Mouse (Mus musculus) forebrain, embryonic 12.5 days (tissue): Measurements from ENCODE around the gene Hmgcl. TPM values are rescaled to one million over a fixed set of nuclear protein-coding genes. Genes with fewer than 3 reads are reported as not detected.
A peak's percentile ranks its signal among the peaks of the same experiment; 100 is the strongest.

Experiments
- ATAC-seq: fragments of 200-750 bp; cut with Nextera tagmentation; 2 replicates; pipeline ENCODE4 v1.8.0; 2017; ENCODE audit warnings: moderate TSS enrichment; ENCODE audit not compliant: low FRiP score
- H3K27ac ChIP-seq: fragments of 300-500 bp; sonication (generic); 2 replicates; pipeline ENCODE4 v1.5.1; 2016; ENCODE audit warnings: mild to moderate bottlenecking
- H3K27me3 ChIP-seq: fragments of 300-500 bp; sonication (generic); 2 replicates; pipeline ENCODE4 v1.6.1; 2016; ENCODE audit warnings: mild to moderate bottlenecking
- H3K36me3 ChIP-seq: fragments of 300-500 bp; sonication (generic); replicated peaks from 2 replicates; pipeline ENCODE4 v1.6.1; 2016; ENCODE audit warnings: mild to moderate bottlenecking
- H3K4me1 ChIP-seq: fragments of 300-500 bp; sonication (generic); 2 replicates; pipeline ENCODE4 v1.6.1; 2016
- H3K4me2 ChIP-seq: fragments of 300-500 bp; sonication (generic); 2 replicates; pipeline ENCODE4 v1.6.1; 2016; ENCODE audit warnings: mild to moderate bottlenecking, moderate library complexity
- H3K4me3 ChIP-seq: fragments of 300-500 bp; sonication (generic); replicated peaks from 2 replicates; pipeline ENCODE4 v1.5.1; 2016; ENCODE audit warnings: mild to moderate bottlenecking
- H3K9ac ChIP-seq: fragments of 300-500 bp; sonication (generic); 2 replicates; pipeline ENCODE4 v1.6.1; 2016; ENCODE audit warnings: mild to moderate bottlenecking
- H3K9me3 ChIP-seq: fragments of 300-500 bp; sonication (generic); 2 replicates; pipeline ENCODE4 v1.6.1; 2016
- WGBS: fragments of 180-500 bp; shearing (Covaris S2); methylation state at CpG from one replicate; pipeline ENCODE4 v1.1.7; 2016; 5-methylcytosine and 5-hydroxymethylcytosine counted together
- polyA plus RNA-seq: library from polyadenylated mRNA; unstranded; fragments of >200 nt; fragmentation: Nextera tagmentation; extraction: Ambion mirVana; gene quantifications from 2 replicates; pipeline ENCODE4 v1.2.1, GENCODE M21; 2016

Gene Hmgcl
- polyA plus RNA-seq, 1 experiment from 2014 or later, result 55.8 TPM

DNA sequence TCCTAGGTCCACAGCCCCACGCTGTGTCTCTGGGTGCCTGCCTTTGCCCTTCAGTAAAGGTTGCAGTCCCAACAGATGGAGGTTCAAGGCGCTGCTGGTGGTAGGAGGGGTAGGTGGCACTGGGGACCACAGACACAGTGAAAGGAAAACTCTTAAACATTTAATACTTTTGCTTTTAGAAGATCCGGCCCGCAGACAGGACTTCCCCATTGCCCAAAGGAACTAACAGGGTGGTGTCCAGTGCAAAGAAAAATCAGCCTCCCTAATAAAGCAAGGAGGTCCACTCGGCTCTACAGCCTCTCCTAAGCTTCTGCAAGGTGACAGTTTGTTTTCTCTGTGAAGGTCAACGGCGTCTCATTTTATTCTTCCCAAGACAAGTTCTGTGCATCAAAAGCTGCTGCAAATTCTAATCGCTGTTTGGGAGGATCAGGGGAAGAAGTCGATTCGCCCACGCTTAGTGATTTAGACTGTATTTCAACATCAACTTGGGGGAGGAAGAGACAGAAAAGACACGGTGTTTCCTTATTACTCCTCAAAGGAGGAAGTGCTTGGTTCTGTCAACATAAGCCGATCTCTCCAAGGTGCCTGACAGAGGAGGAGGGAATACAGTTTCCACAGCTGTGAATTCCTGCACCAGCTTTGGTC, 27.5 kb upstream of the Hmgcl start:
- 0 out of 2 replicates have a peak, but pooled peaks cover 9% of the 10 kb centered on the region for H3K36me3 ChIP-seq
- no peak overlapping the region for H3K4me2 ChIP-seq
- H3K27ac ChIP-seq, result no peak overlapping the region
- peaks cover 15% of the 10 kb centered on the region for H3K4me1 ChIP-seq
- no peak overlapping the region for H3K9ac ChIP-seq
- no peaks in the 10 kb centered on the region for H3K9me3 ChIP-seq
- no peaks in the 10 kb centered on the region for H3K27me3 ChIP-seq
- WGBS, result 91% methylated on average over 13 of the region's 13 CpGs
- no peak overlapping the region for H3K4me3 ChIP-seq
- no peak for ATAC-seq

DNA sequence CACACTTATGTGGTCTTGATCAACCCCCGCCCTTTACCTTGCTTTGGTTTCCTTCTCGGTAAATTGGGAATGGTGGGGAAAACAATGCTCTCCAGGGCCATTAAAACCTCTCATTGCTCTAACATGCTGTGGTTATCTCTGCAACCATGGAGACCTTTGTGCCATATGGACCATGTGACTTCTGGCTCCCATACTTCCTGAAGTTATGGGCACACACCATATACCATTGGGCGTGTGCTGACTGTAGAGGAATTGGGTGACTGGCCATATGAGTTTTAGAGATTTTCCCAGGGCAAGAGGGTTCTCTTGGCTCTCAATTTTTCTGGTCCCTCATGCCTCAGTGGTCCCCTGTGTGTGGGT, 27.0 kb upstream of the Hmgcl start:
- Histone ChIP-seq H3K27ac (no peak overlapping the region), H3K9me3 (no peaks in the 10 kb centered on the region), H3K4me3 (no peak overlapping the region), H3K27me3 (no peaks in the 10 kb centered on the region), H3K36me3 (0 out of 2 replicates have a peak, but pooled peaks cover 9% of the 10 kb centered on the region), H3K4me1 (peaks cover 15% of the 10 kb centered on the region), H3K9ac (no peak overlapping the region), H3K4me2 (no peak overlapping the region)
- no peak for ATAC-seq
- WGBS, result 95% methylated on average over 3 of the region's 3 CpGs

DNA sequence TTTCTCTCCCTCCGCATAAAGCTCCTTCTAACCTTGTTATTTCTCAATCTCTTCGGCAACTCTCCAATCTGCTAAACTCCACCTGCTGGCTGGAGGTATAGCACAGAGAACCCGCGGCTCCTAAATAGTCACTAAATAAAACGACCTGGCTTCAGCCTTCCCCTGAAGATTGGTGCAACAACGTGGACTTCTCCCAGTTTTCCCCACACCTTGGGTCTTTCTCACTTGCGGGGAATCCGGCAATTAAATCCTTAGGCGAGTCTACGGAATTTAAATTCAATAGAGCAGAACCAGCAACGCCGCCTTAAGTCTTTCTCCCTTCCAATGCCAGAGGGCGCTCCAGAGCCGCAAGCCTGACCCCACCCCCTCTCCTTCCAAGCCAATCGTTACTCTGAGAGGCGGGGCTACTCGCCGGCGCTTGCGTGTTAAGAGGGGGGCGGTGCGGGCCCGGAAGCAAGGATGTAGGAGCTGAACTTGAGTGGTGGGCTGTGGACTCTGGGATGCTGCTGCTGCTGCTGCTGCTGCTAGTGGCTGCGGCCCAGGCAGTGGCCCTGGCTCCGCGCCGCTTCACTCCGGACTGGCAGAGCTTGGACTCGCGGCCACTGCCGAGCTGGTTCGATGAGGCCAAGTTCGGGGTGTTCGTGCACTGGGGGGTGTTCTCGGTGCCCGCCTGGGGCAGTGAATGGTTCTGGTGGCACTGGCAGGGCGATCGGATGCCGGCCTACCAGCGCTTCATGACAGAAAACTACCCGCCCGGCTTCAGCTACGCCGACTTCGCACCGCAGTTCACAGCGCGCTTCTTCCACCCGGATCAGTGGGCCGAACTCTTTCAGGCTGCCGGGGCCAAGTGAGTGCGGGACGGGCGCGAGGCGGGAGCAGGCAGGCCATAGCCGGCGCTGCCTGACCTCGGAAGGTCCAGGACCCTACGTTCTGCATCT, 25.7 kb upstream of the Hmgcl start, which contains the start of gene Fuca1:
Fuca1 (plus strand) TSS at position 432 of the 938 bp plus-strand sequence.
- H3K36me3 ChIP-seq, result peaks cover 13% of the 10 kb centered on the region

GRCm38 (mm10) chr4:135921257-135922120, 24.8 kb upstream of the Hmgcl start:
- Histone ChIP-seq H3K9me3 (no peaks in the 10 kb centered on the region), H3K9ac (peak overlapping the region; percentile 77), H3K4me3 (peak overlapping the region; percentile 67), H3K4me2 (peak overlapping the region; percentile 78), H3K4me1 (peaks cover 15% of the 10 kb centered on the region), H3K27me3 (no peaks in the 10 kb centered on the region), H3K36me3 (peaks cover 18% of the 10 kb centered on the region), H3K27ac (peak overlapping the region; percentile 76; the same call in 1 of the 2 replicates)
- ATAC-seq, result 0 out of 2 replicates have a peak, but pooled peaks have one; percentile 21
- WGBS, result 11% methylated on average over 26 of the region's 26 CpGs

More for the DNA sequence above, 25.7 kb upstream of the Hmgcl start, which contains the start of gene Fuca1:
- WGBS, result 2% methylated on average over 60 of the region's 60 CpGs
- no peaks in the 10 kb centered on the region for H3K9me3 ChIP-seq
- H3K27me3 ChIP-seq, result no peaks in the 10 kb centered on the region
- peak within 1 kb of the TSS; percentile 67 for H3K4me3 ChIP-seq
- peak within 1 kb of the TSS; percentile 77 for H3K9ac ChIP-seq
- peak within 1 kb of the TSS; percentile 76; the same call in 1 of the 2 replicates for H3K27ac ChIP-seq
- peak within 1 kb of the TSS; percentile 78 for H3K4me2 ChIP-seq
- peak; percentile 97 for ATAC-seq
- peaks cover 15% of the 10 kb centered on the region for H3K4me1 ChIP-seq

- H3K27ac ChIP-seq, result no peak overlapping the region
- no peak for ATAC-seq
- H3K27me3 ChIP-seq, result no peaks in the 10 kb centered on the region
- 86% methylated on average over 1 of the region's 1 CpGs for WGBS
- no peak overlapping the region for H3K4me3 ChIP-seq
- no peak overlapping the region for H3K9ac ChIP-seq
- no peaks in the 10 kb centered on the region for H3K9me3 ChIP-seq
- peak overlapping the region; percentile 78; the same call in 1 of the 2 replicates for H3K4me2 ChIP-seq
- peaks cover 15% of the 10 kb centered on the region for H3K4me1 ChIP-seq
- peaks cover 18% of the 10 kb centered on the region for H3K36me3 ChIP-seq
Measured at GRCm38 (mm10) chr4:135922190-135922589, 24.1 kb upstream of the Hmgcl start.

DNA sequence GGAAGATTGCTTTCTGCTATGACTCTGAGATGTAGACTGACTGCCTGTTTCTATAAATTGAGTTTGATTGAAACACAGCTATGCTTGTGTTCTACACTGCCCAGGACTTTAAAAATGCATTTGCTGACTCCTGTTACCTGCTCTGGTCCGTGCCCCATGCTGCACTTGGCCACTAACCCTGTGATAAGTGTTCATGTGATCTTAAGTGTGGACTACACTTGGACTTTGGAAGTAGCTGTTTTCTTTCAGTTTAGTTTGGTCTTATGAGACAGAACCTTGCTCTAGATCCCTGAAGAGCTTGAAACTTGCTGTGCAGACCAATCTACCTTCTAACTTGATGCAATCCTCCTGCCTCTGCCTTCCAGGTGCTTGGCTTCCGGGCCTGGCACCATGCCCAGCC, 21.8 kb upstream of the Hmgcl start:
- Histone ChIP-seq H3K36me3 (peaks cover 18% of the 10 kb centered on the region), H3K4me1 (peaks cover 15% of the 10 kb centered on the region), H3K4me3 (no peak overlapping the region), H3K4me2 (no peak overlapping the region), H3K9me3 (no peaks in the 10 kb centered on the region), H3K27ac (no peak overlapping the region), H3K27me3 (no peaks in the 10 kb centered on the region), H3K9ac (no peak overlapping the region)
- ATAC-seq, result no peak
- WGBS, result 95% methylated on average over 2 of the region's 2 CpGs

GRCm38 (mm10) chr4:135925341-135925740, 20.9 kb upstream of the Hmgcl start:
- Histone ChIP-seq H3K4me1 (peaks cover 15% of the 10 kb centered on the region), H3K36me3 (peaks cover 18% of the 10 kb centered on the region), H3K4me3 (no peak overlapping the region), H3K27ac (no peak overlapping the region), H3K9me3 (no peaks in the 10 kb centered on the region), H3K27me3 (no peaks in the 10 kb centered on the region), H3K4me2 (no peak overlapping the region), H3K9ac (no peak overlapping the region)
- ATAC-seq, result no peak
- 88% methylated on average over 5 of the region's 5 CpGs for WGBS

GRCm38 (mm10) chr4:135926195-135926808, 19.9 kb upstream of the Hmgcl start:
- H3K9me3 ChIP-seq, result no peaks in the 10 kb centered on the region
- peaks cover 23% of the 10 kb centered on the region for H3K36me3 ChIP-seq
- 91% methylated on average over 10 of the region's 10 CpGs for WGBS
- no peak for ATAC-seq
- H3K27me3 ChIP-seq, result no peaks in the 10 kb centered on the region
- no peak overlapping the region for H3K27ac ChIP-seq
- H3K4me1 ChIP-seq, result peaks cover 13% of the 10 kb centered on the region
- H3K9ac ChIP-seq, result no peak overlapping the region
- no peak overlapping the region for H3K4me2 ChIP-seq
- no peak overlapping the region for H3K4me3 ChIP-seq

- no peaks in the 10 kb centered on the region for H3K9me3 ChIP-seq
- ATAC-seq, result no peak
- peaks cover 8% of the 10 kb centered on the region for H3K4me1 ChIP-seq
- no peaks in the 10 kb centered on the region for H3K27me3 ChIP-seq
- H3K36me3 ChIP-seq, result peaks cover 26% of the 10 kb centered on the region
- no peak overlapping the region for H3K9ac ChIP-seq
- H3K4me3 ChIP-seq, result no peak overlapping the region
- no peak overlapping the region for H3K27ac ChIP-seq
- H3K4me2 ChIP-seq, result no peak overlapping the region
- 98% methylated on average over 3 of the region's 3 CpGs for WGBS
Measured at GRCm38 (mm10) chr4:135926861-135927260, 19.4 kb upstream of the Hmgcl start.

- Histone ChIP-seq H3K9ac (no peak overlapping the region), H3K9me3 (no peaks in the 10 kb centered on the region), H3K27me3 (no peaks in the 10 kb centered on the region), H3K36me3 (peaks cover 28% of the 10 kb centered on the region), H3K4me1 (no peaks in the 10 kb centered on the region), H3K4me3 (no peak overlapping the region), H3K4me2 (no peak overlapping the region), H3K27ac (no peak overlapping the region)
- ATAC-seq, result no peak
- WGBS, result 85% methylated on average over 9 of the region's 9 CpGs
Measured at GRCm38 (mm10) chr4:135928376-135928775, 17.9 kb upstream of the Hmgcl start.

DNA sequence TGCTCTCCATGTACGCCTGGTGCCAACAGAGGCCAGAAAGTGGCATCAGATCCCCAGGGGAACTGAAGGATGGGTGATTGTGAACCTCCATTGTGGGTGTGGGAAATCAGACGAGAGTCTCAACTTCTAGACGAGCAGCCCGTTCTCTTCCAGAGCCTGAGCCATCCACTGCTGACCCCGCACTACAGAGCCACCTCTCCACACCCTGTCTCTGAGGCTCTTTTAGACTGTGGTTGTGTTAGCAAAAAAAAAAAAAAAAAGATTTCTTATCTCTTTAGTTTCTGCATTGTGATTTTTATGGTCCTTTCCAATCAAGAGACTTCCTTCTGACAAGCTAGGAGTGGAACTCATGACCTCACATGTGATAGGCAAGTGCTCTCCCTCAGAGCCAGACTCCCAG, 16.8 kb upstream of the Hmgcl start:
- H3K4me1 ChIP-seq, result no peaks in the 10 kb centered on the region
- H3K27ac ChIP-seq, result no peak overlapping the region
- no peak overlapping the region for H3K4me2 ChIP-seq
- no peak for ATAC-seq
- H3K36me3 ChIP-seq, result peaks cover 33% of the 10 kb centered on the region
- no peaks in the 10 kb centered on the region for H3K9me3 ChIP-seq
- H3K27me3 ChIP-seq, result no peaks in the 10 kb centered on the region
- H3K9ac ChIP-seq, result no peak overlapping the region
- WGBS, result 86% methylated on average over 5 of the region's 5 CpGs
- no peak overlapping the region for H3K4me3 ChIP-seq
